Mouse (Mus musculus) CD4-positive naive resting alpha-beta T cell, adult 76 days (primary cell): ENCODE measurements around the gene Fgd1. TPM values are rescaled to one million over a fixed set of nuclear protein-coding genes. Genes with fewer than 3 reads are reported as not detected.

Experiments used
- total RNA-seq: library from RNA; stranded (reverse); gene quantifications from one replicate; pipeline ENCODE4 v1.2.4, GENCODE M21; 2023

Gene Fgd1
- not detected for total RNA-seq

GRCm38 (mm10) chrX:151045850-151046249 is at the start of gene Fgd1:
Gene Fgd1 (plus strand): TSS chrX:151046150.

GRCm38 (mm10) chrX:151016938-151017877 is 28.7 kb upstream of the Fgd1 start, which contains the start of gene Gnl3l:
Gene Gnl3l (minus strand): TSS chrX:151017322.

GRCm38 (mm10) chrX:151096171-151097058 is 50.5 kb downstream of the Fgd1 start, which contains the start of gene Tsr2:
Gene Tsr2 (minus strand): TSS chrX:151096543.

Other genes starting within 250 kb of the Fgd1 start
- 1.1 TPM for gene Maged2, start 231.8 kb upstream of the Fgd1 start, total RNA-seq
- 53.5 TPM for gene Gnl3l, start 28.8 kb upstream of the Fgd1 start, total RNA-seq
- gene Tsr2, start 50.4 kb downstream of the Fgd1 start, total RNA-seq = 50.5 TPM
- gene Wnk3, start 151.9 kb downstream of the Fgd1 start, total RNA-seq = not detected